Mouse (Mus musculus) liver, adult 2 months (tissue): ENCODE data around the gene Ddx51.

Experiments
- CTCF ChIP-seq: fragments of 200-500 bp; IDR thresholded peaks from 2 replicates; pipeline ENCODE4 v1.5.1; 2011; ENCODE audit warnings: low read depth, low read length, control low read depth
- POLR2A ChIP-seq: fragments of 200-500 bp; IDR thresholded peaks from 2 replicates; pipeline ENCODE4 v1.6.1; 2011; ENCODE audit warnings: low read length, control low read depth; ENCODE audit not compliant: insufficient read depth; ENCODE audit errors: extremely low read depth

DNA sequence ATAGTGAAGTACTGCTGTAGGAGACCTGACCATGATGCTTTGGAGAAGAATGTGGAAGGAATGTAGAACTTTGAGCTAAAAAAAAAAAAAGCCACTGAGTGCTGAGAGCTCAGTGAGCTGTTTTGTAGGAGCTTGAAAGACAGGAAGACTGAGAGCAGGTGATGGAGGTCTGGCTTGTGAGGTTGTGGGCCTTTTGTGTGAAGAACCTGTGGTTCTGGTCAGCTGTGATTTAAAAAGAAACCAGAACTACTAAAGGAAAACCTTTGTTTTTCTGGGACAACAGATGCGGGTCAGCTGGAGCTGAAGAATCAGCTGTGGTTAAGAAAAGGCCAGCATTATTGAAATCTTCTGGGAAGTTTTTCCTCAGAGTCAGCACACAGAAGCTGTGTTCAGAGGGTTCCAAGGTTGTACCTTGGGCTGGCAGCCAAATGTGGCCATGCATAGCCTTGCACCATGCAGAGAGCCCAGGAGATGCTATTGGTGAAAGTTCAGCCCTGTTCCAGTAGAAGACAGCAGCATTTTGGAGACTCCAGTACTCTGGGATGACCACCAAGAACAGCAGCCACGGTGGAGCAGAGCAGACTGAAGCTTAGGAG is 23.6 kb upstream of the Ddx51 start:
- no peak for TF ChIP-seq CTCF
- TF ChIP-seq POLR2A = no peak
